Mouse (Mus musculus) monocyte, adult 5-6 weeks (primary cell): ENCODE results near the gene Inpp4b. TPM values are rescaled to one million over a fixed set of nuclear protein-coding genes. Genes with fewer than 3 reads are reported as not detected.
"Not testable (repeated sequence)": the region's sequence is repeated elsewhere in the genome, so short reads cannot be mapped to it uniquely, and the experiment has no call there.

Experiments
- ATAC-seq: fragments of 153-309, 156-312 bp; replicated peaks from 2 replicates; pipeline ENCODE4 v1.8.0; 2017; ENCODE audit warnings: mild to moderate bottlenecking; ENCODE audit not compliant: low TSS enrichment, insufficient number of reproducible peaks, severe bottlenecking, poor library complexity, low FRiP score
- total RNA-seq: library from RNA; stranded (forward); fragments of 200-1000, 200-491, 200-594 nt; gene quantifications from 3 replicates; pipeline ENCODE4 v1.2.3, GENCODE M21; 2017

The Inpp4b gene
- total RNA-seq, 1 experiment from 2014 or later = 11.9 TPM

DNA sequence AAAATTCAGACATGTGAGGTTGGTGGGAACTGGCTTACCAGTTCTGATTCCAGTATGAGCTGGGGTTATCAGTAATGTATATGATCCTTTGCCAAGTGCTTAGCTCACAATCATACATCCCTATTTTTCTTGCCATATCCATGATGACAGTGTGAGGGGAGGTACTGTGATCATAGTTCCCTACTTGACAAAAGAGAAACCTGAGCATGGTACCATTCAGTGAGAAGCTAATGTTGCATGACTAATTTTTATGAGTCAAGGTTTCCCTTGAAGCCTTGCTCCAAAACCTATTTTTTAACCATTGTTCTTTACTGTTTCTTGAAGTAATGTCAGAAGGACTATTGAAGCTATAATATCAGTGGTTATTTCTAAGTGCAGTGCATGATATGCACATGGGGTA lies 458.4 kb downstream of the Inpp4b start:
- no peak for ATAC-seq

- peak; percentile 68; the same call in 1 of the 2 replicates for ATAC-seq
These were observed 464.4 kb downstream of the Inpp4b start for GRCm38 (mm10) chr8:81806797-81807196.

- no peak for ATAC-seq
These were observed 465.2 kb downstream of the Inpp4b start for GRCm38 (mm10) chr8:81807578-81807977.

- no peak for ATAC-seq
These were observed 466.1 kb downstream of the Inpp4b start for GRCm38 (mm10) chr8:81808406-81808805.

GRCm38 (mm10) chr8:81809414-81809813 lies 467.1 kb downstream of the Inpp4b start:
- not testable (repeated sequence) for ATAC-seq

DNA sequence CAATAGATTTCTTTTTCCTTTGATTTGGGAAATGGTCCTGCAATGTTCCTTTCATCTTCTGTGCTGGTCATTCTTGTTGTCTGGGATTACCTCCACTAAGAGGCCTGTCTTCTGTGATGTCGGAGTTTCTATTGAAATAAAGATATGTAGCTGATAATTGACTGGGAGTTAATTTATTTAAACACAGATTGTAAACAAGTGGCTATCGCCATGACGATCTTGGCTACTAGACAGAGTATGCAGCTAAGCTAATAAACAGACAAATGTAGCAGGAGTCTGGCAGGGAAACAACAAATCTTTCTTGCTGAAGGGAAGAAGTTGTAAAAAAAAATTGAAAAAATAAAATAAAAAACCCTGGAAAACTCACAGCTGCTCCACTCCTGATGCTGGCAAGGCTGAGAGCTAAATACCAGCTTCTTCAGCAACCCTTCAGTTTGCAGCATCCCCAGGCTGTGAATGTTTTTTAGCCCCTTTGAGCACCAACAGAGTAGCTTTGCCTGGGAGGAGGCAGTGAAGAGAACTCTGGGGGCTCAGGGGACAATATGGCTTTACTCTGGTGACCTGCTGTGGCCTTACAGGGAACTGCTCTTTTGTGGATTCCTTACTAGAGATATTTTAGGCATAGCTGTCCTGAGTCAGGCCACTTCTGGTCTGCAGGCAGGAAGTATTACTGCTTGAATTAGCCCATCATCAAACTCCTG lies 469.8 kb downstream of the Inpp4b start:
- ATAC-seq = no peak

DNA sequence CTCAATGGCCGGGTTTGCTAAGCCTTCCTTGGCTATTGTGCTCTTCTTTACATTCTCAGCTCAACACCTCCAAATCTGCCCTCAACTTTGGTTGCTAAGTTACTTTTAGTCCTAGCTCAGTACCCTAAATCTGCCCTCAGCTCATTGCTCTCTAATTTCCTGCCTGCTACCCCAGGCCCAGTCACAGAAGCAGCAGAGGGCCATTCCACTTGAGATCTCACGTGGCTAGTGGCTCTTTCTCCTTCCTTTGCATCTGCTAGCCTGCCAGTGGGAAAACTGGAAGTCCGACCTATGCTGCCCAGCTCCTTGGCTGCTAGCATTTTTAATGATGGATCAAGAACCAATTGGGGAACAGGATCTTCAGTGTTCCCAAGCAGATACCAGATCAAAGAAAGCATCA lies 472.4 kb downstream of the Inpp4b start:
- ATAC-seq = no peak

- ATAC-seq = no peak
These were observed 473.2 kb downstream of the Inpp4b start for GRCm38 (mm10) chr8:81815551-81815950.

GRCm38 (mm10) chr8:81823121-81823520 lies 480.8 kb downstream of the Inpp4b start:
- ATAC-seq = no peak

GRCm38 (mm10) chr8:81824975-81825374 lies 482.6 kb downstream of the Inpp4b start:
- no peak for ATAC-seq

DNA sequence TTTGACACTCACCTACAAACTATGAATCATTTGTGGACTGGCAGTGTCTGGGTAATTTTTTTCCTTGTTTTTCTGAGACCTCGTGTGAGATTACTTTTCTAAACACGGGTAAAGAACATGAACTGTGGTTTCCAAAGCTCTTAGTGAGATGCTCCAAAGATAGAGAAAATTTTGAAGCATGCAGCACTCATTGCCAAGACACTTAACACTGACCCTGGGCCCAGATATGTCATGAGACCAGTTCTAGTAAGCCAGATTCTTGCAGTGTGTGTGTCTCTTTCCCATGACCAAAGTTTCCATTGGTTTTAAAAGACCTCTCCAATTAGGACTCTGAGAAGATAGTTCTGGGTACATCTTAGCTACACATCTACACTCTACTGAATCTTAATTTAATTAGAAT lies 484.1 kb downstream of the Inpp4b start:
- no peak for ATAC-seq

- no peak for ATAC-seq
These were observed 485.1 kb downstream of the Inpp4b start for GRCm38 (mm10) chr8:81827306-81827913.

DNA sequence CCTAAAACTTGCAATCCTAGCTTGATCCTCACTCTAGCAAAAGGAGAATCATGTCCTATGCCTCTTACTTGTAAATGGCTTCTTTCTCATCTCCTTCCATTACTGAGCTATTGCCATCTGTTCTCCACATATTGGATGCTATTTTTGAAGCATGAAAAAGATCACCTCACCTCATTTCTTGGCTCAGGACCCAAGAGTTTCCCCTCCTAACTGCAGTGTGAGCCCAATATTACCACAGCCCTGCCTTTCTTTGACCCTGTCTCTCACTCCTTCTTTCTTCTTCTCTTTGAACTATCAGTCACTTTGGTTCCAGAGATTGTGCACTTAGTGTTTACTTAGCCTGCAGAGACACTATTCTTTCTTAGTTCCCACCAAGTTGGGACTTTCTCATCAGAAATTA lies 489.1 kb downstream of the Inpp4b start:
- ATAC-seq = no peak

GRCm38 (mm10) chr8:81833852-81834251 lies 491.5 kb downstream of the Inpp4b start:
- no peak for ATAC-seq

GRCm38 (mm10) chr8:81840512-81840911 lies 498.2 kb downstream of the Inpp4b start:
- no peak for ATAC-seq

DNA sequence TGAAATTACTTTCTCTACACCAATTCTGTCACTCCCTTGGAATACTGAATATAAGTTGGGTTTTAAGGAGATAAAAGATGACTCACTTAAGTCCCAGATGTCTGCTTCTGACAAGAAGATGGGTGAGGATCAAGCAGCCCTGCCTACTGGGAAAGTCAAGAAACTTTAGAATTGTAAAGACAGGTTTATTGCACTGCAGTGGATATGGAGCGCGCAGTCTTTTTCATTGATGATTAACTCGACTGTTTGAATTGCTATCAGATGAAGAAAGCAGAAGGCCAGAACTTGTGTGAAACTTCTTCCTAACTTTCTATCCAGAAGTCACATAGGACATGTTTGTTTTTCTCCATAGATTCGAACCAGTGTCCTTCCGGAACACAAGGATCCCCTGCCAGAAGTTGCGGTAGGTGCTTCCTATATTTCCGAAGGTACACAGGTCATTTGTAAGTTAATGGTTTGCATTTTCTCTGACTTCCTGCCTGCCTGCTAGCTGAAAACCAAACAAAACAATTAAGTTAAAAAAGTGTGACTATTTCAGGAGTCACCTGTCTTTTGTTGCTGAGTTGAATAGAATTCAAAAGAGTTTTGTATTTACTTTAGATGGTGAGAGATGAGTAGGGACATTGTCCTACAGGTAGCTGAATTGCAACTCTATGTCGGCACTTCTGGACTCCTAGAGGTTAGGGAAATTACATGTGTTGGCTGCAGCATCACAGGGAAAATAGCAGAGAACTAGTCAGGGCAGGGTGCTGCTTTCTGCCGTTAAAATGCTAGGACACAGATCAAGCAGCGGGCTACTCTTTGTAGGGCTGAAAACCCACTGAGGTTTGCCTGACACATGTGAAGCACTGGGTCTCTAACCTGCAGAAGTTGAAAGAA lies 502.0 kb downstream of the Inpp4b start:
- ATAC-seq = no peak

DNA sequence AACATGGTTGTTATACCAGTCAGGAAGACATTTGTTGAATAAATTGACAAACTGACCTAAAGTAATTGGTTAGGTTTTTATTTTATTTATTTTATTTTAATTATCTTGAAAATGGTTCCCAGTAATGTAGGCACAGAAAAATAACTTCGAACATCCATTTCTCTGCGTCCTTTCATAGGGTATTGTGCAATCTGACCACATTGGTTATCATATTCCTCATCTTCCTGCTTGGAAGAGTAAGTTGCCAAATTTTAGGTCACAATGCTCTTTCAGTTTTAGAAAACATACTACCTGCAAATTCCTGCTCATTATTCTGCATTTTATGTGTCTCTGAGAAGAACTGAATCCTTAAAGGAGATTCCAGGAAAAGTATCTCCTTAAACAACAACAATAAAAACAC lies 505.6 kb downstream of the Inpp4b start:
- ATAC-seq = no peak

DNA sequence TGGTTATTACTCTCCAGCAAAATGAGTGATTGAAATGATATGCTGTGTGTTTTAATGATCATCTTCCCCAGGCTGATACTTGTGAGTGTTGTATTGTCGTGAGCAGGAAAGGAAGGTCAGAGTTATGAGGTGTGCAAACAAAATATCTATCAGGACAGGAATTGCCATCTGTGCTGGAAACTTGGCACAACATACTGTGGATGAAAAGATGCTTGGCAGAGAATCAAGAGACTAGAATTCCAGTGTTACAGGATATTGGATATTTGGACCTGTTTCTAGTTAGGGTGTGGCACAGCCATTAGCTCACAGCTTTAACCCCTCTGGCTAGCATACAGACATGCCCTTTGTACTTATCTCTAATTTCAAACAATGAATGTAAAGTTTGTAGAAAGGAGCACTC lies 507.6 kb downstream of the Inpp4b start:
- no peak for ATAC-seq

DNA sequence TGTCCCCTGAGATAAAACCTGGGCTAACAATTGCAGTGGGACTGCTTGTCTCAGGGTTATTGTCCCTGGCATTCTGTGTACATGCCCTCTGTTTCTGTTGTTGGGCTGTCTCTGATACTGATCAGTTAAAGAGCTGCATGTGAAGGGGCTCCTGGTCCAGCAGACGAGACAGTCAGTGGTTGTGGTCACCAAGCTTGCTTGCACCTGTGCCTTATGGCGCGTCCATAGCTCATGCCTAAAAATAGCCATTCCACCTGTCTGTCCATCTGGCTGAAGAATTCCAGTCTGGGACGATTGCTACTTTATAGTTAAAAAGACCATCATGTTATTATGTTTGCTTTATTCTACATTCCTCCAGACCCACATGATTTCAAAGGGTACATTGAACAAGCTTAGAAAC lies 510.8 kb downstream of the Inpp4b start:
- no peak for ATAC-seq

DNA sequence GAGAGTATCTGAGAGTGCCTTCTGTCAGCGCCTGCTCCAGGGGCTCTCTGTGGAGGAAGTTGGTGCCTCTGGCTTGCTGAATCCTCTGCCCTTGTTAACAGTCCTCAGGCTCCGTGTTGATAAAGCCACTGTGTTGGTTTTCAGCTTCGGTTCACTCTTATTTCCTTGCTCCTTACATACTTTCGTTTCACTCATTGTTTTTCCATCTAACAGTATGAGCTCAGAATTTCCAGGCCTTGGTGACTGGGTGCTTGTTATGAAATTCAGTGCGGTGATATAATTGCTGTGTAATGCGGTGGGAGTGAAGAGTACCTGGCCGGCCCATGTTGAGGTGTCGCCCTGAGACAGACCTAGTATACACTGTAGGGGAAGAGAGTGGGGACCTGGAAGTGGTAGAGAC lies 512.2 kb downstream of the Inpp4b start:
- ATAC-seq = no peak
